Mouse (Mus musculus) retina, adult 2 months (tissue): ENCODE data around the gene Tmem213.

Experiments used
- DNase-seq: peaks from one replicate; pipeline ENCODE4 v3.0.0-alpha.2; 2012; ENCODE audit warnings: low read depth, low spot score

Tmem213 gene

GRCm38 (mm10) chr6:38116107-38116770 lies 7.2 kb downstream of the Tmem213 start:
- no peak for DNase-seq

- DNase-seq: no peak
These were observed 9.3 kb downstream of the Tmem213 start for GRCm38 (mm10) chr6:38118341-38118740.

- DNase-seq: no peak
These were observed 11.8 kb downstream of the Tmem213 start for GRCm38 (mm10) chr6:38120681-38121371.

GRCm38 (mm10) chr6:38121843-38122242 lies 12.8 kb downstream of the Tmem213 start:
- DNase-seq: no peak

GRCm38 (mm10) chr6:38122791-38123190 lies 13.7 kb downstream of the Tmem213 start:
- DNase-seq: no peak

GRCm38 (mm10) chr6:38123471-38124206 lies 14.6 kb downstream of the Tmem213 start:
- no peak for DNase-seq

GRCm38 (mm10) chr6:38124207-38124835 lies 15.3 kb downstream of the Tmem213 start, which contains the start of gene Atp6v0a4:
Gene Atp6v0a4, minus strand, starts transcription at chr6:38124586.
- no peak for DNase-seq

GRCm38 (mm10) chr6:38124882-38125281 lies 15.8 kb downstream of the Tmem213 start:
- no peak for DNase-seq

GRCm38 (mm10) chr6:38125462-38125861 lies 16.4 kb downstream of the Tmem213 start:
- no peak for DNase-seq

- no peak for DNase-seq
These were observed 19.1 kb downstream of the Tmem213 start for GRCm38 (mm10) chr6:38128115-38128514.

- no peak for DNase-seq
These were observed 20.8 kb downstream of the Tmem213 start for GRCm38 (mm10) chr6:38129883-38130282.

- no peak for DNase-seq
These were observed 22.8 kb downstream of the Tmem213 start for GRCm38 (mm10) chr6:38131801-38132231.

- no peak for DNase-seq
These were observed 25.9 kb downstream of the Tmem213 start for GRCm38 (mm10) chr6:38134806-38135559.

GRCm38 (mm10) chr6:38139086-38139485 lies 30.0 kb downstream of the Tmem213 start:
- no peak for DNase-seq

- DNase-seq: no peak
These were observed 31.3 kb downstream of the Tmem213 start for GRCm38 (mm10) chr6:38140402-38140801.

GRCm38 (mm10) chr6:38144161-38144998 lies 35.3 kb downstream of the Tmem213 start:
- no peak for DNase-seq

- no peak for DNase-seq
These were observed 36.5 kb downstream of the Tmem213 start for GRCm38 (mm10) chr6:38145463-38146065.

- no peak for DNase-seq
These were observed 38.2 kb downstream of the Tmem213 start for GRCm38 (mm10) chr6:38147301-38147700.

- DNase-seq: no peak
These were observed 39.6 kb downstream of the Tmem213 start for GRCm38 (mm10) chr6:38148626-38149025.

GRCm38 (mm10) chr6:38149483-38149882 lies 40.4 kb downstream of the Tmem213 start:
- no peak for DNase-seq
